Mouse (Mus musculus): ENCODE measurements around the gene Parp16. TPM values are rescaled to one million over a fixed set of nuclear protein-coding genes. Genes with fewer than 3 reads are reported as not detected.
"Not testable (repeated sequence)": the region's sequence is repeated elsewhere in the genome, so short reads cannot be mapped to it uniquely, and the experiment has no call there.

Gene Parp16
- total RNA-seq, 2 experiments from 2014 or later, result 6.6 to 8.1 TPM

- DNase-seq, result no peak
These were observed 48.1 kb downstream of the Parp16 start for GRCm38 (mm10) chr9:65243249-65243648.

- no peak for DNase-seq
These were observed 49.1 kb downstream of the Parp16 start for GRCm38 (mm10) chr9:65244036-65244806.

GRCm38 (mm10) chr9:65247502-65248376, 52.6 kb downstream of the Parp16 start:
- DNase-seq, result no peak

- DNase-seq, result no peak
These were observed 53.2 kb downstream of the Parp16 start for GRCm38 (mm10) chr9:65248377-65248690.

GRCm38 (mm10) chr9:65252026-65252425, 56.9 kb downstream of the Parp16 start:
- DNase-seq, result peak; percentile 45

- DNase-seq, result no peak
These were observed 60.9 kb downstream of the Parp16 start for GRCm38 (mm10) chr9:65255906-65256600.

- DNase-seq, result no peak
These were observed 62.2 kb downstream of the Parp16 start for GRCm38 (mm10) chr9:65257218-65257910.

GRCm38 (mm10) chr9:65259366-65259765, 64.2 kb downstream of the Parp16 start:
- DNase-seq, result no peak

- DNase-seq, result peak; percentile 49
These were observed 66.6 kb downstream of the Parp16 start for GRCm38 (mm10) chr9:65261591-65262230.

- no peak for DNase-seq
These were observed 67.5 kb downstream of the Parp16 start for GRCm38 (mm10) chr9:65262641-65263120.

- DNase-seq, result peak; percentile 65
These were observed 69.8 kb downstream of the Parp16 start, which contains the start of gene Cilp for GRCm38 (mm10) chr9:65264959-65265358. TSS of gene Cilp (plus strand) at chr9:65265180.

- DNase-seq, result no peak
These were observed 72.8 kb downstream of the Parp16 start for GRCm38 (mm10) chr9:65267742-65268515.

GRCm38 (mm10) chr9:65273048-65273809, 78.1 kb downstream of the Parp16 start:
- no peak for DNase-seq

GRCm38 (mm10) chr9:65273873-65274272, 78.7 kb downstream of the Parp16 start:
- DNase-seq, result no peak

- DNase-seq, result not testable (repeated sequence)
These were observed 79.7 kb downstream of the Parp16 start for GRCm38 (mm10) chr9:65274851-65275250.

GRCm38 (mm10) chr9:65275810-65276530, 80.8 kb downstream of the Parp16 start:
- DNase-seq, result no peak

GRCm38 (mm10) chr9:65281536-65282151, 86.5 kb downstream of the Parp16 start:
- no peak for DNase-seq

- no peak for DNase-seq
These were observed 88.1 kb downstream of the Parp16 start for GRCm38 (mm10) chr9:65283301-65283700.

- DNase-seq, result not testable (repeated sequence)
These were observed 93.1 kb downstream of the Parp16 start for GRCm38 (mm10) chr9:65288252-65288651.

Measured in gastrocnemius, postnatal 10 days (tissue).